Mouse (Mus musculus) spleen, postnatal 36 days (tissue): ENCODE data around the gene Ankrd66.

Source experiments
- DNase-seq, 2 experiments: peaks; one replicate each; pipeline ENCODE4 v3.0.0; 2022; ENCODE audit warnings: low spot score in 2 of 2, mixed read lengths in 1 of 2

The Ankrd66 gene

DNA sequence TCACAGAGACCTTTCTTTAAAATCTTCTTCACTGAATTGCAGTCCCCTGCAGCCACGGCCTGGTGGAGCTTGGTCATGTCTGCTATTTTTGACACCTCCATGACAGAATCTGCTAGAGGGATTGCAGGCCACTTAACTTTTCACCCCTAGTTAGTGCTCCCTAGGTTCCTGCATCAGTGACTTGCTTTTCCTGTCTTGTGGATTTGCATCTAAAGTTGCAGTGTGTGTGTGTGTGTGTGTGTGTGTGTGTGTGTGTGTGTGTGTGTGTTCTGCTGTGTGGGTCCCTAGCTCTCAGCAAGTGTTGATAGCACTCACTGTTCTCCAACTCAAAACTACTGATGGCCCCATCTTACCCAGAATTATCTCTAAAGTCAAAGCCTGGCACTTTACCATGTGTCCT lies at the start of gene Ankrd66:
Gene Ankrd66, minus strand, starts transcription at position 101 of the 400 bp plus-strand sequence.
- no peak for DNase-seq

- no peak for DNase-seq
Observed at GRCm38 (mm10) chr17:43592296-43593291, 49.2 kb upstream of the Ankrd66 start.

DNA sequence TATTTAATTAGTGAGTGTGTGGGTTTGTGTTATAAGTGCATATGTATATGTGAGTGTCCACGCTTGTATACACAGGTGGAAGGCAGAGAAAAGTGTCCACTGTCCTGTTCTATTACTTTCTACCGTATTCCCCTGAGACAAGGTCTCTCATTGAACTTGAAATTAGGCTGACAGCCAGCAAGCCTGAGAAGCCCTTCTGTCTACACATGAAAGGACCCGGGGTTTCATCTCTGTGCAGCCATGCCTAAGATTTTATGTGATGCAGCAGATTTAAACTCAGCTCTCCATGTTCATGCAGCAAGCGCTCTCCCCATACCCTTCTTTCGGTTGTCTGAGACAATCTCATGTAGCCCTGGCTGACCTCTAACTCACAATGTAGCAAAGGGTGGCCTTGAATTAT lies 47.1 kb upstream of the Ankrd66 start:
- DNase-seq: no peak

DNA sequence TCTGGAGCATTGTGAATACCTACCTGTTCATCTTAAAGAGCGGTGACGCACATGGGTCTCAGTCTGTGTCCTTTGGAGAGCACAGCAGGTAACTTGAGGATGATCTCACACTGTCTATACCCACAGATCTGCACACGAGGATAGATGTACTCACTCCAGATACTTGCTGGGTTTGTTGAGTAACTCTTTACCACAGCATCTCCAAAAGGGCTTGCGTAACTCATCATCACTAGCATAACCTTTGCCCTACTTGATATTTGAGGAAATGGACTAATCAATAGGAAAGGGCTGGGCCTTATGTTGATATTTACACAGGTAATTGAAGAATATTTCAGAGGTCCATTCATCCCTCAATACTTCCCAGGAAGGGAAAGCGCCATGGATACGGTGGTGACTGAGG lies 46.3 kb upstream of the Ankrd66 start:
- no peak for DNase-seq

DNA sequence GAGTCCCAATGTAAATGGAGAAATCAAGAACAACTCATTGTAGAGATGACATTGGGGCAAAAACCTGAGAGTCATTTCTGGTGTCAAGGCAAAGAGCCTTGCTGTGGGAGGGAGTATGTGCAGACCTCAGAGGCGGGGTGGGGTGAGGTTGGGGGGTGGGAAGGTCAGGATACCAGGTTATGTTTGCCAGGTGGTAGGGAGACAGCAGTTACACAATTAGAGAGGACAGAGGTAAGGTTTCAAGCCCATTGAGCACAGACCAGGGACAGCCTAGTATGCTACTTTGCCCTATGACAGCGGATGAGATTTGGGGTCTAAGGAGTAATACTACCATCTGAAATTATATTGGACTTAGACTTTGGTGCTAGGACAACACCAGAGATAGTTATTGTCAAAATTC lies 43.8 kb upstream of the Ankrd66 start:
- no peak for DNase-seq

- DNase-seq: no peak
Observed at GRCm38 (mm10) chr17:43584771-43585170, 41.3 kb upstream of the Ankrd66 start.

DNA sequence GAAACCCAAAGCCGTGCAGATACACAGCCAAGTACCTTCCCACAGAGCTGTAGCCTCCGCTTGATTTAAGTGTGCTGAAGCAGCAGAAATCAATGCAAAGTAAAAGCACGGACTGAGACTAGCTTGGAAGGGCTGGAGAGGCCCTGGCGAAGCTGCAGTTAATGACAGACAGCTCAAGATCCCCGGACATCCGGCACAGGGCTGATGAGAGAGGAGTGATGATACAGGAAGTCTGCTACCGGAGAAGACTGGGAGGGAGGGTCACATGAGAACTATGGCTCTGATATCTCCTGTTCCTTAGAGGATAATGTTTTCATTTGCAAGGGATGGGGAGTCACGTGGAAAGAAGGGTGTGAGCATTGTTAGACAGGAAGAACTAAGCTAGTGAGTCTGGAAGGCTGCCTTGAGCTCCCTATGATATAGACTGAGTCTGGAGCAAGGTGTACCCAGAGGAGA lies 37.6 kb upstream of the Ankrd66 start:
- DNase-seq: no peak

GRCm38 (mm10) chr17:43580456-43580855 lies 37.0 kb upstream of the Ankrd66 start:
- no peak for DNase-seq

- peak; percentile 48 to 63 for DNase-seq
Observed at GRCm38 (mm10) chr17:43573624-43574073, 30.2 kb upstream of the Ankrd66 start.

DNA sequence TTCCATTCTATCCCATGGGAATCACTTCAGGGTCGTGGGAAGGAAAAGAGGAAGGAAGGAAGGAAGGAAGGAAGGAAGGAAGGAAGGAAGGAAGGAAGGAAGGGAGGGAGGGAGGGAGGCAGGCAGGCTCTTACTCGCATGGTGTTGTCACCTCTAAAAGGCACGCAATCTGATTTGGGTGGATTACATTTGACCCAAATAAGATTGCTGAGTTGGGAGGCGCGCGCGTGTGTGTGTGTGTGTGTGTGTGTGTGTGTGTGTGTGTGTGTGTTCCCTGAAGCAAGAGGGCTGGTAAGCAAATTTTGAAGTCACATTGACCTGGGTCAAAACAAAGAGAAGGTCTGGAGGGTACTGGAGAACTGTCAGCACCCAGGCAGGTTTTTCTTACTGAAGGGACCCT lies 25.8 kb upstream of the Ankrd66 start:
- no peak for DNase-seq

GRCm38 (mm10) chr17:43567992-43568888 lies 24.8 kb upstream of the Ankrd66 start, which contains the start of gene Pla2g7:
Pla2g7 (plus strand) TSS chr17:43568098.
- peak; percentile 52 to 56 for DNase-seq

DNA sequence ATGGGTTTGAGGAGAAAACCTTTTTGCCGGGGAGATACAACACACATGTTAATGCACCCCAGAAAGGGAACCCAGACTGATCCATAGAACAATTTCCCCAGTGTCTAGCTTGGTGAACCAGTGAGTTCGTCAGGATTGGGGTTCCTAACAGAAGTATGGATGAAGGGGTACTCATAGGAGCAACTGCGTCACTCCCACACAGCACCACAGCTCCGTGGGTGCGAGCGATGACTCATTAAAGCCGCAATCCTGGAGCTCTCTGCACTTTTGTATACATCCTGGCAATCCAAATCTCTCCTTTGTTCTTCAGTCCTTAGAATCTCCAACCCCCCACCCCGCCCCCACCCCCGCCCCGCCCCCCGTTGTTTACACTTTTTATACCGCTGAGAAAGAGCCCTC lies 24.2 kb upstream of the Ankrd66 start:
- DNase-seq: no peak

DNA sequence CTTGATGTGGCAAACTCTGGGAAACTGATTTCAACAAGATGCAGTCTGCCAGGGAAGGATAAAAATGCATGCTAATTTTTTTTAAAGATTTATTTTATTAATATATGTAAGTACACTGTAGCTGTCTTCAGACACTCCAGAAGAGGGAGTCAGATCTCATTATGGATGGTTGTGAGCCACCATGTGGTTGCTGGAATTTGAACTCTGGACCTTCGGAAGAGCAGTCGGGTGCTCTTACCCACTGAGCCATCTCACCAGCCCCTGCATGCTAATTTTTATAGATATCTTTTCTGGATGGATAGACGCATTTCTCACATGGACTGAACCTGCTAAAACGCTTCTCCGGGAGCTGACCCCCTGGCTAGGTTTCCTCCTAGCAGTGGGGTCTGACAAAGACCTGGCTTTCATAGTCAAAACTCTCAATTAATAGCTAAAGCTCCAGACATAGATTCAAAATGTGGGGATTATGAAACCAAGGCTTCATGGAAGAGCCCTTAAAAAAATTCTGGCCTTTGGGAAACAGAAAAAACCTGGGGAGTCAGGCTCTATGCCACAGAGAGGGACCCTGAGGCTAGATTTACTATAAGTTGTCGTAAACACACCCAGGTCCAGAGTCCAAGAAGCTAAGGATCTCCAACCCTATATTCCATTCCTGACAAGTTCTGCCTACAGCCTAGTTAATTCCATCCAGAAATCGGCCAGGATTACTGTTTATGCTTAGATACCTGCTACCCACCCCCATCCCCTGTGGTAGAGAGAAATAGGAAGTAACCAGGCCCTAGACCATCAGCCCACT lies 20.0 kb upstream of the Ankrd66 start:
- DNase-seq: no peak

DNA sequence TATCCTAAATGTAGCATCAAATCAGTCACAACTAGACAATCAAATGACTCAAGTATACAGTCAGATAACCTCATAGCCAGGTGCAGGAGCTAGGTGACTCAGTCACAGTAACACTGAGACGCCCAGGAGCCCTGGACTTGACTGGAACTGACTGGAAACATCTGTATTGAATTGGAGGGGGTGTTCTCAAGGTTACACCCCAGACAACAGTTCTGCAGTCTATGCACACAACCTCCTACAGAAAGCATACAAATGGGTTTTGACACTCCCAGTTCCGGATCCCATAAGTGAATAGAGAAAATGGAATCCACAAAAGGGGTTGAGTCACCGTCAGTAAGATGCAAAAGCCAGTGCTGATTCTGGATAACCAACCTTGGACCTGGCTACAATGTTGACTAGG lies 15.2 kb upstream of the Ankrd66 start:
- no peak for DNase-seq

DNA sequence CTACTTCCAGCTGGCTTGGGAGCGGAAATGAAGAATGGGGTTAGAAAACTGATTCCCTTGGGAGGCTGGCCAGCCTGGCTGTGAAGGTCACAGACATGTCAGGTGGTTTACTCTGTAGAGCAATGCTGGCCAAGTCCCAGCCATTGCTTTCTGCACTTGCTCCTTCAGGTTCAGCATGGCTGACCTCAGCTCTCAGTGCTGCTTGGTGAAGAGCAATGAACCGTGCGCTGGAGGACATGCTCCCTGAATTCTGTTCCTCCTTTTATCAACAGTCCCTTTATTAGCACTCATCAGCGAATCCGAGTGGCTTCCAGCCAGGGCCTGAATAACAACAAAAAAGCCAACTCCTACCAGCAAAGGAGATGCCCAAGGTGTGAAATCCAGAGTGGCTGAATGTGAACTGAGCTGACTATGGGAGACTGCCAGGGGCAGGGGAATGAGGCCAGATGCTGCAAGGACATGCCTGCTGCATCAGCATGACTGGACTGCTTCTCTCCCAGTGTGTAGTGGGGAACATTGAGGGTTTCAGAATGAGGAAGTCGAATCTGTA lies 14.2 kb upstream of the Ankrd66 start:
- peak; percentile 31 to 37 for DNase-seq

- DNase-seq: no peak
Observed at GRCm38 (mm10) chr17:43557104-43557503, 13.7 kb upstream of the Ankrd66 start.

DNA sequence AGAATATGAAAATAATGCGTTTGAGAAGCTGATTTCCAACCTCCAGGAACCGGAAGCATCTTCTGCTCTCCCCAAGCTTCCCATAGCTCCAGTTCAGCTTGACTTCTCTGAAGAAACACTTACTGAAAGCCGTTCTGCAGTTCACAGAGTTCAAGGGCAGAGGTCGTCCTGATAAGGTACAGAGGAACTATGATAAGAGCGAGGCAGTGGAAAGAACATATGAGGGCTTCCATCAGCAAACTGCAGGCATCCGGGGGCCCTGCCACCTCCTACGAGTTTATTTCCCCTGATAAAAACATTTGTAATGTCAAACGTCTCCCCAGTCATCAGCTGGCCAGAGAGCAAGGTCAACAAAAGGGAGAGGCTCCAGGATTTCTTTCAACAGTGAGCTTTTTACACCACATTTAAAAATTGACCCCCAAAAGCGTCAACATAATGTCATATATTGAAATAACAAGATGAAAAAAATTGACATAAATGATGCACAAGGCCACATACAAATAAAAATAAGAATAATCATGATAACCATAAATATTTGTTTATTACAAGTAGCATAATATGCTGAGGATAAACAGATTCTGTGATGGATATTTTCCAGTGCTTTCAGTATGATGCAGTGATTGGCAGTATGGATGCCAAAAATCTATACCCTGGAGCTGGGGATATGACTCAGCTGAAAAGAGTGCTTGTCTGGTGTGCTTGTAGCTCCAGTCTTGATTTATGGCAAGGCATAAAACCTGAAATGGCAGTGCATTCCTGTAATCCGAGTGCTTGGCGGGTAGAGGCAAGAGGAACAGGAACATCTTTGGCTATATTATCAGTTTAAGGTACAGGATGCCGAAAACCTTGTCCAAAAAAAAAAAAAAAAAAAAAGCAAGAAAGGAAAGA lies 11.3 kb upstream of the Ankrd66 start:
- no peak for DNase-seq

GRCm38 (mm10) chr17:43551122-43551630 lies 7.7 kb upstream of the Ankrd66 start:
- no peak for DNase-seq

- no peak for DNase-seq
Observed at GRCm38 (mm10) chr17:43544040-43544439, 601 bp upstream of the Ankrd66 start.

GRCm38 (mm10) chr17:43538767-43539166 lies 4.7 kb downstream of the Ankrd66 start:
- no peak for DNase-seq
